Mouse (Mus musculus) thymus, adult 2 months (tissue): ENCODE data around the gene Gpn3. TPM values are rescaled to one million over a fixed set of nuclear protein-coding genes. Genes with fewer than 3 reads are reported as not detected.

Experiments
- DNase-seq: peaks from one replicate; pipeline ENCODE4 v3.0.0; 2021
- H3K27ac ChIP-seq: fragments of 200-500 bp; 2 replicates; pipeline ENCODE4 v1.5.1; 2012; ENCODE audit warnings: low read length, control low read depth; ENCODE audit not compliant: control insufficient read depth, insufficient read depth
- H3K27me3 ChIP-seq: fragments of 200-500 bp; 2 replicates; pipeline ENCODE4 v1.6.1; 2012; ENCODE audit warnings: mild to moderate bottlenecking, low read length, moderate library complexity, mixed read lengths; ENCODE audit not compliant: control insufficient read depth, insufficient read depth
- H3K36me3 ChIP-seq: fragments of 200-500 bp; 2 replicates; pipeline ENCODE4 v1.6.1; 2012; ENCODE audit warnings: mild to moderate bottlenecking, low read length, moderate library complexity; ENCODE audit not compliant: control insufficient read depth, insufficient read depth
- H3K4me1 ChIP-seq: fragments of 200-500 bp; replicated peaks from 2 replicates; pipeline ENCODE4 v1.6.1; 2012; ENCODE audit warnings: low read length; ENCODE audit not compliant: control insufficient read depth, insufficient read depth
- H3K4me3 ChIP-seq: fragments of 200-500 bp; 2 replicates; pipeline ENCODE4 v1.5.1; 2012; ENCODE audit warnings: mild to moderate bottlenecking, low read length, control low read depth, moderate library complexity; ENCODE audit not compliant: control insufficient read depth, insufficient read depth
- CTCF ChIP-seq: fragments of 200-500 bp; IDR thresholded peaks from 2 replicates; pipeline ENCODE4 v1.5.1; 2012; ENCODE audit warnings: mild to moderate bottlenecking, control low read depth, low read length, moderate library complexity, borderline replicate concordance; ENCODE audit not compliant: control insufficient read depth, poor library complexity, insufficient read depth; ENCODE audit errors: extremely low read depth
- POLR2A ChIP-seq: fragments of 200-500 bp; IDR thresholded peaks from 2 replicates; pipeline ENCODE4 v1.6.1; 2012; ENCODE audit warnings: mild to moderate bottlenecking, low read length, control low read depth, moderate library complexity; ENCODE audit not compliant: control insufficient read depth, poor library complexity, insufficient read depth; ENCODE audit errors: extremely low read depth
- WGBS: fragments of 180-500 bp; shearing (Covaris S2); methylation state at CpG from one replicate; pipeline ENCODE4 v1.1.7; 2018; 5-methylcytosine and 5-hydroxymethylcytosine counted together
- polyA plus RNA-seq: library from polyadenylated mRNA; depleted of rRNA; stranded (reverse); fragments of >200 nt; gene quantifications from 2 replicates; pipeline ENCODE4 v1.2.3, GENCODE M21; 2012; rRNA removed

The Gpn3 gene
- polyA plus RNA-seq, 1 experiment = 103 TPM

DNA sequence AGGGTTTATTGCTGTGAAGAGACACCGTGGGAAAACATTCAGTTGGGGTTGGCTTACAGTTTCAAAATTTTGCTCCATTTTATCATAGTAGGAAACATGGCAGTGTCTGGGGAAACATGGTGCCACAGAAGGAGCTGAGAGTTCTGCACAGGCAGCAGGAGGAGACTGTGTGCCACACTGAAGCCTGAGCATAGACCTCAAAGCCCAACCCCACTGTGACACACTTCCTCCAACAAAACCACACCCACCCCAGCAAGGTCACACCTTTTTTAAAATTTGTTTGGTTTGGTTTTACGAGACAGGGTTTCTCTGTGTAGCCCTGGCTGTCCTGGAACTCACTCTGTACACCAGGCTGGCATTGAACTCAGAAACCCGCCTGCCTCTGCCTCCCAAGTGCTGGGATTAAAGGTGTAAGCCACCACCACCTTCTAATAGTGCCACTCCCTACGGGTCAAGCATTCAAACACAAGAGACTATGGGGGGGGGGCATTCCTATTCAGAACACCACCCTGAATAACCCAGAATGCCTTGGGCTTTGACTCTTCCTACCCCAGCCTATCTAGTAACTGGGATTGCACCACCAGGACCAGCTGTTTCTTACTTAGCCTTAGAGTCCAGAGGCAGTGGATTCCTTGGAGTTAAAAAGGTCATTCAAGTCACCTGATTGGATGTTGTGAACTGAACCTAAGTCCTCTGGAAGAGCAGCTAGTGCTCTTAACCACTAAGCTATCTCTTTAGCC is 58.5 kb downstream of the Gpn3 start:
- 85% methylated on average over 4 of the region's 4 CpGs for WGBS
- TF ChIP-seq CTCF (no peak), POLR2A (no peak)
- Histone ChIP-seq H3K4me1 (no peaks in the 10 kb centered on the region), H3K27me3 (no peaks in the 10 kb centered on the region), H3K27ac (no peak overlapping the region), H3K4me3 (no peak overlapping the region), H3K36me3 (peaks cover 72% of the 10 kb centered on the region)
- no peak for DNase-seq

GRCm38 (mm10) chr5:122431221-122431620 is 59.5 kb downstream of the Gpn3 start:
- peaks cover 82% of the 10 kb centered on the region for H3K36me3 ChIP-seq
- WGBS = 98% methylated on average over 8 of the region's 8 CpGs
- no peaks in the 10 kb centered on the region for H3K4me1 ChIP-seq
- DNase-seq = no peak
- H3K4me3 ChIP-seq = no peak overlapping the region
- no peaks in the 10 kb centered on the region for H3K27me3 ChIP-seq
- TF ChIP-seq POLR2A = no peak
- no peak for TF ChIP-seq CTCF
- no peak overlapping the region for H3K27ac ChIP-seq

Other genes starting within 250 kb of the Gpn3 start
- 0.23 and 0.42 TPM in 2 replicates for gene Ccdc63, start 231.1 kb upstream of the Gpn3 start, polyA plus RNA-seq
- gene Ppp1cc, start 213.6 kb upstream of the Gpn3 start, polyA plus RNA-seq = 194 and 220 TPM in 2 replicates
- 43.9 and 49.9 TPM in 2 replicates for gene Hvcn1, start 165.1 kb upstream of the Gpn3 start, polyA plus RNA-seq
- gene Tctn1, start 107.4 kb upstream of the Gpn3 start, polyA plus RNA-seq = 41.4 and 45.0 TPM in 2 replicates
- gene Pptc7, start 87.5 kb upstream of the Gpn3 start, polyA plus RNA-seq = 72.4 and 78.8 TPM in 2 replicates
- gene Rad9b, start 17.6 kb upstream of the Gpn3 start, polyA plus RNA-seq = 6.3 and 7.2 TPM in 2 replicates
- gene Vps29, start 17.5 kb upstream of the Gpn3 start, polyA plus RNA-seq = 38.7 and 54.5 TPM in 2 replicates
- gene Fam216a, start 488 bp downstream of the Gpn3 start, polyA plus RNA-seq = 52.6 and 54.4 TPM in 2 replicates
- 220 and 224 TPM in 2 replicates for gene Arpc3, start 20.0 kb downstream of the Gpn3 start, polyA plus RNA-seq
- gene Anapc7, start 49.8 kb downstream of the Gpn3 start, polyA plus RNA-seq = 39.9 and 48.2 TPM in 2 replicates
- gene Atp2a2, start 130.3 kb downstream of the Gpn3 start, polyA plus RNA-seq = 84.7 and 175 TPM in 2 replicates
- 0.52 and 1.6 TPM in 2 replicates for gene Ift81, start 242.6 kb downstream of the Gpn3 start, polyA plus RNA-seq